Mouse (Mus musculus) kidney, embryonic 14.5 days (tissue): ENCODE measurements around the gene Aktip. TPM values are rescaled to one million over a fixed set of nuclear protein-coding genes. Genes with fewer than 3 reads are reported as not detected.

Source experiments
- ATAC-seq: fragments of 200-750 bp; cut with Nextera tagmentation; 2 replicates; pipeline ENCODE4 v1.8.0; 2017; ENCODE audit warnings: moderate number of reproducible peaks, mild to moderate bottlenecking, moderate TSS enrichment, moderate library complexity; ENCODE audit not compliant: low FRiP score, low TSS enrichment
- H3K27ac ChIP-seq: fragments of 300-500 bp; sonication (generic); 2 replicates; pipeline ENCODE4 v1.5.1; 2014; ENCODE audit warnings: low read depth, mild to moderate bottlenecking, low read length, moderate library complexity, mixed read lengths
- H3K27me3 ChIP-seq: fragments of 300-500 bp; sonication (generic); 2 replicates; pipeline ENCODE4 v1.6.1; 2014; ENCODE audit warnings: mild to moderate bottlenecking, low read length; ENCODE audit not compliant: control insufficient read depth, insufficient read depth
- H3K36me3 ChIP-seq: fragments of 300-500 bp; sonication (generic); 2 replicates; pipeline ENCODE4 v1.6.1; 2014; ENCODE audit warnings: low read length, mixed read lengths; ENCODE audit not compliant: control insufficient read depth, insufficient read depth
- H3K4me1 ChIP-seq: fragments of 300-500 bp; sonication (generic); 2 replicates; pipeline ENCODE4 v1.6.1; 2014; ENCODE audit warnings: low read length, mixed read lengths; ENCODE audit not compliant: control insufficient read depth, insufficient read depth
- H3K4me2 ChIP-seq: fragments of 300-500 bp; sonication (generic); replicated peaks from 2 replicates; pipeline ENCODE4 v1.6.1; 2014; ENCODE audit warnings: low read depth, mild to moderate bottlenecking, low read length
- H3K4me3 ChIP-seq: fragments of 300-500 bp; sonication (generic); 2 replicates; pipeline ENCODE4 v1.5.1; 2014; ENCODE audit warnings: mild to moderate bottlenecking, low read length
- H3K9ac ChIP-seq: fragments of 300-500 bp; sonication (generic); 2 replicates; pipeline ENCODE4 v1.6.1; 2014; ENCODE audit warnings: low read depth, mild to moderate bottlenecking, low read length, moderate library complexity
- H3K9me3 ChIP-seq: fragments of 300-500 bp; sonication (generic); 2 replicates; pipeline ENCODE4 v1.6.1; 2016; ENCODE audit warnings: low read length; ENCODE audit not compliant: control insufficient read depth
- WGBS: fragments of 180-500 bp; shearing (Covaris S2); extraction: QIAGEN DNeasy Blood & Tissue Kit; methylation state at CpG from one replicate; pipeline ENCODE4 v1.1.7; 2014; 5-methylcytosine and 5-hydroxymethylcytosine counted together
- polyA plus RNA-seq: library from polyadenylated mRNA; unstranded; fragments of >200 nt; fragmentation: Nextera tagmentation; extraction: Ambion mirVana; gene quantifications from 2 replicates; pipeline ENCODE4 v1.2.1, GENCODE M21; 2014

Gene Aktip
- polyA plus RNA-seq, 1 experiment from 2014 or later, result 69.5 TPM

GRCm38 (mm10) chr8:91198036-91198435, 1.7 kb downstream of the Aktip start:
- Histone ChIP-seq H3K9me3 (no peaks in the 10 kb centered on the region), H3K4me3 (no peak overlapping the region), H3K4me1 (no peaks in the 10 kb centered on the region), H3K4me2 (no peak overlapping the region), H3K27me3 (no peaks in the 10 kb centered on the region), H3K9ac (no peak overlapping the region), H3K27ac (no peak overlapping the region), H3K36me3 (no peaks in the 10 kb centered on the region)
- WGBS, result 75% methylated on average over 3 of the region's 3 CpGs
- no peak for ATAC-seq

DNA sequence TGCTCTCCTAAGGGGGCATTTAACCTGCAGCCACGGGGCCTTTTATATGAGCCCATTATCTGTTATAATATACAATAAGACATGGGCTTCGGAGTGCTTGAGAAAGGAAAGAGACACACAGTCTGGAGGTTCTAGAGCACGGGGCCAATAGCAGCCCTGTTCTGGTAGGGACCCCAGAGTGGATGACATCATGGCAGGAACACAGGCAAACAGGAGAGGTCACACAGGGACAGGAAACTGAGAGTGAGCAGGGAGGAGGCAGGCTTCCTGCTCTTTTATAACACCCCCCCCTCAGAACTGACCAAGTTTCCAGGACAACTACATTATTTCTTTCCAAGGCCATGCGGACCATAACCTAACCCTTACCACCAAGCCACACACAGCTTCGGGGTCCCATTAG, 2.5 kb downstream of the Aktip start:
- Histone ChIP-seq H3K9me3 (no peaks in the 10 kb centered on the region), H3K4me2 (no peak overlapping the region), H3K36me3 (no peaks in the 10 kb centered on the region), H3K27me3 (peaks cover under 1% of the 10 kb centered on the region; the same call in 1 of the 2 replicates), H3K27ac (no peak overlapping the region), H3K4me1 (no peaks in the 10 kb centered on the region), H3K4me3 (no peak overlapping the region), H3K9ac (no peak overlapping the region)
- WGBS, result 73% methylated on average over 5 of the region's 5 CpGs
- no peak for ATAC-seq

DNA sequence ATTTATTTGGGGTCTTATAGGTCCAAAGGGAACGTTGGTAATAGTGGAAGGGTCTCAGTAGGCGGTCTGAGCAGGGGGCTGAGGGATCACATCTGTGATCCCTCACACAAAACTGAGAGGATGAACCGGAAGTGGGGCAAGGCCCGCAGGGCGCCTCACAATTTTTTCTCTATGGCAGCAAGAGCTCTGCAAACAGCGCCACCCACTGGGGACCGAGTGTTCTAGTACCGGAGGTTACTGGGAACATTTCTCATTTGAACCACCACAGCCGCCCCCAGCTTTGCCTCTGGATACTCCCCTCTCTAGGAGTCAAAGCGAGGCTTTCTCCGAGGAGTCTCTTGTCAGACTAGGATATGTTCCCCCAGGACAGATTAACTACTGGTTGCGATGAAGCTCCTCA, 3.1 kb downstream of the Aktip start:
- Histone ChIP-seq H3K9ac (no peak overlapping the region), H3K4me3 (no peak overlapping the region), H3K36me3 (no peaks in the 10 kb centered on the region), H3K9me3 (no peaks in the 10 kb centered on the region), H3K27ac (no peak overlapping the region), H3K4me2 (no peak overlapping the region), H3K27me3 (peaks cover 2% of the 10 kb centered on the region; the same call in 1 of the 2 replicates), H3K4me1 (no peaks in the 10 kb centered on the region)
- ATAC-seq, result no peak
- 86% methylated on average over 12 of the region's 12 CpGs for whole genome bisulfite sequencing

- Histone ChIP-seq H3K4me3 (no peak overlapping the region), H3K27ac (no peak overlapping the region), H3K9me3 (no peaks in the 10 kb centered on the region), H3K36me3 (no peaks in the 10 kb centered on the region), H3K27me3 (peaks cover 13% of the 10 kb centered on the region; the same call in 1 of the 2 replicates), H3K9ac (no peak overlapping the region), H3K4me2 (no peak overlapping the region), H3K4me1 (no peaks in the 10 kb centered on the region)
- 79% methylated on average over 2 of the region's 2 CpGs for WGBS
- no peak for ATAC-seq
These were observed 5.7 kb downstream of the Aktip start for GRCm38 (mm10) chr8:91194081-91194480.

DNA sequence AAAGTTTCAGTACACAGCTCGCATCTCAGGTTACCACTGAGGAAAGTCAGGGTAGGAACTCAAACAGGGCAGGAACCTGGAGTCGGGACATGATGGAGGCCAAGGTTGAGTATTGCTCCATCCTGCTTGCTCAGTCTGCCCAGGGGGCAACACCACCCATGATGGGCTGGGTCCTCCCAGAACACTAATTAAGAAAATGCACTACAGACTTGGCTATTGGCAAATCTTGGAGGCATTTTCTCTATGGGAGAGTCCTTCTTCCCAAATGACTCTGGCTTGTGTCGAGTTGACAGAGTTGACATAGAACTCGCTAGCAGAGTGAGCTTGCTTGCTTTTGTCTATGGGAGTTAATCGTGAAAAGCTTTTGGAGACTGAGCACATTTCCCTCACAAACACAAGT, 6.8 kb downstream of the Aktip start:
- Histone ChIP-seq H3K27me3 (peaks cover 13% of the 10 kb centered on the region; the same call in 1 of the 2 replicates), H3K4me3 (no peak overlapping the region), H3K36me3 (no peaks in the 10 kb centered on the region), H3K4me2 (no peak overlapping the region), H3K4me1 (no peaks in the 10 kb centered on the region), H3K9ac (no peak overlapping the region), H3K9me3 (no peaks in the 10 kb centered on the region), H3K27ac (no peak overlapping the region)
- no peak for ATAC-seq
- 82% methylated on average over 5 of the region's 5 CpGs for WGBS

DNA sequence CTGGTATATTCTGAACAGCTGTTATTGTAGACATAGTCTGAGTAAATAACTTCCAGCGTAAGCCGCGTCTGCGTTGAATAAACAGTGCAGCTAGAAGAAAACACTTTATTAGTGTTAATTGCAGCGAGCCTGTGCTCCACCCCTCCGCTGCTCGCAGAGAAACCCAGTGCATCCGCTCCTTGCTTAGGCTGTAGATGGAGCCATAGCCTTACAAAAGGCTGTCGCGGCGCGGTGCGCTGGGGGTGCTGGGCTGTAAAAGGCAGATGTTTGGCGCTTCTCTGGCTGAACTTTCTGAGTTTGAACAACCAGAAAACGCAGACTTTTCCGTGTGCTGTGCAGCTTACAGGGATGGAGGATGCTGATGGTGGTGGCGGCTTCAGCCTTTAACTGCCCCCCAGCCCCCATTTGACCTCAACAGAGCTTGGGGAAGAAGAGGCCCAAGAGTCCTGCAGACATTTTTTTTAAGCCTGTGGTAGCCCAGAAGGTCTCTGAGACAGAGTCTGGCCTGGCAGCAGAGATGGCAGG, 8.9 kb downstream of the Aktip start:
- peak; percentile 85 for ATAC-seq
- Histone ChIP-seq H3K4me2 (peak overlapping the region; percentile 27; the same call in 1 of the 2 replicates), H3K36me3 (no peaks in the 10 kb centered on the region), H3K4me1 (no peaks in the 10 kb centered on the region), H3K4me3 (no peak overlapping the region), H3K9me3 (peaks cover 2% of the 10 kb centered on the region; the same call in 1 of the 2 replicates), H3K9ac (no peak overlapping the region), H3K27ac (no peak overlapping the region), H3K27me3 (peaks cover 13% of the 10 kb centered on the region; the same call in 1 of the 2 replicates)
- WGBS, result 3% methylated on average over 17 of the region's 17 CpGs

- H3K4me3 ChIP-seq, result no peak overlapping the region
- H3K27ac ChIP-seq, result no peak overlapping the region
- ATAC-seq, result no peak
- no peak overlapping the region for H3K9ac ChIP-seq
- 46% methylated on average over 10 of the region's 11 CpGs for WGBS
- H3K4me1 ChIP-seq, result no peaks in the 10 kb centered on the region
- H3K27me3 ChIP-seq, result peaks cover 13% of the 10 kb centered on the region; the same call in 1 of the 2 replicates
- no peaks in the 10 kb centered on the region for H3K36me3 ChIP-seq
- H3K9me3 ChIP-seq, result peaks cover 4% of the 10 kb centered on the region; the same call in 1 of the 2 replicates
- no peak overlapping the region for H3K4me2 ChIP-seq
These were observed 11.6 kb downstream of the Aktip start for GRCm38 (mm10) chr8:91188152-91188551.

DNA sequence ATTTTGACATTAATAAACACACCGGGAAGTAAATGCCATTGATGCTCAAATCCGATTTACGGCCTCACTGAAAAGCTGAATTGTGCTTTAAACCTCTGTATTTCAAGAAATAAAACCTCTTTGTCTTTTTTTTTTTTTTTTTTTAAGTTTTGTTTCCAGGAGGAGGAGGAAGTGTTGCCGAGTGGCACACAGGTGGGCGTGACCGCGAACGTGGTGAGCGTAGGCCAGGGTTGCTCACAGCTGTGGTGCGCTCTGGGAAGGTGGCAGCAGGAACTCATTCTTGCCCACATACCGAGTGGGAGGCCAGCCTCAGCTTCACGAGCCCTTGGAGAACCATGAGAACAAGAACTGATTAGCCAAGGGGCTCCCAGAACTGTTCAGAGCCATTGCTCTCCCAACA, 13.4 kb downstream of the Aktip start:
- Histone ChIP-seq H3K4me1 (no peaks in the 10 kb centered on the region), H3K27ac (no peak overlapping the region), H3K27me3 (peaks cover 11% of the 10 kb centered on the region; the same call in 1 of the 2 replicates), H3K9me3 (peaks cover 4% of the 10 kb centered on the region; the same call in 1 of the 2 replicates), H3K36me3 (no peaks in the 10 kb centered on the region), H3K4me3 (no peak overlapping the region), H3K9ac (no peak overlapping the region), H3K4me2 (no peak overlapping the region)
- ATAC-seq, result no peak
- 68% methylated on average over 12 of the region's 12 CpGs for WGBS

- no peak overlapping the region for H3K27ac ChIP-seq
- no peak overlapping the region for H3K4me2 ChIP-seq
- no peak for ATAC-seq
- no peak overlapping the region for H3K4me3 ChIP-seq
- no peaks in the 10 kb centered on the region for H3K9me3 ChIP-seq
- H3K9ac ChIP-seq, result no peak overlapping the region
- no peaks in the 10 kb centered on the region for H3K27me3 ChIP-seq
- H3K4me1 ChIP-seq, result no peaks in the 10 kb centered on the region
- WGBS, result 50% methylated on average over 1 of the region's 1 CpGs
- H3K36me3 ChIP-seq, result no peaks in the 10 kb centered on the region
These were observed 22.1 kb downstream of the Aktip start for GRCm38 (mm10) chr8:91177708-91178107.
